Mouse (Mus musculus): Measurements from ENCODE around the gene Kif9. TPM values are rescaled to one million over a fixed set of nuclear protein-coding genes. Genes with fewer than 3 reads are reported as not detected.
A peak's percentile ranks its signal among the peaks of the same experiment; 100 is the strongest.

The Kif9 gene
- polyA plus RNA-seq, 1 experiment from 2014 or later = 1.7 TPM

DNA sequence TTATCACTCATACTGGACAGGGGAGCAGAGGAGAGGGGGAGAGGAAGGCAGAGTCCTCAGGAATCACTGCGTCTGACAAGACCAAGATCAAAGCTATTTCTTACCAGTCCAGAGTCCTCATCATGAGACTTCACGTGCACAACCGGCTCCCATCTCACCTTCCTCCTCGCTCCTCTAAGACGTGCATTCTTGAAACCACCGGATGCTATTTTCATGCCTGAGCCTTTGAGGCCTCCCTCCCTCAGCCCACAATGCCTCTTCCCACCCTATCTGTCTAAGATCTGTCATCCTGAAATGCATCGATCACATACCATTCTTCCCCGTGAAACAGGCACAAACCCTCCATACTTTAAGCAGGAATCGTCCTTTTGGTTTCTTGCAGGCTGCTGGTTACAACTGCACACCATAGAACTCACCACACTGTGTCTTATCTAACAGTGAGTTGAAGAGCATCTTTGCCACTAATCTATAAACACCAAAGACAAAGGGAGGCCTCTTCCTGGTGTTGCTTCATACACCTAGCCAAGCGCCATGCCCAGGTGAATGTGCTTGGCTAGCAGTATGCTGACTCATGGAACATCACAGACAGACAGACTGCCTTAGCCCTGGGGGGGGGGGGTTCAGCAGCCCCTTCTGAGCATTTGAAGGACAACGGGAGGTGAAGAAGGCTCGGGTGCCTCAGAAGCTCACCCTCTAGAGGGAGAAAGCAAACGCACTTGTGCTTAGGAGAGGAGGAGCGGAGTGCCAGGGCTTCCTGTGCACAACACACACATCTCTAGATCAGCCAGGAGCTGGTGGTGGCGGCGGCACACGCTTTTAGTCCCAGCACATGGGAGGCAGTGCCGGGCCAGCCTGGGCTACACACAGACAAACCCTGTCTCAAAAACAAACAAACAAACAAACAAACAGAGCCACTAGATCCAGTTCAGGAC, 15.6 kb upstream of the Kif9 start:
- no peak for ATAC-seq
- H3K4me3 ChIP-seq = no peak overlapping the region
- no peaks in the 10 kb centered on the region for H3K36me3 ChIP-seq (ENCODE audit: poor library complexity, severe bottlenecking)
- H3K4me2 ChIP-seq = no peak overlapping the region
- WGBS = 91% methylated on average over 18 of the region's 18 CpGs
- H3K4me1 ChIP-seq = no peaks in the 10 kb centered on the region
- no peaks in the 10 kb centered on the region for H3K9me3 ChIP-seq (replicated peaks)
- H3K27me3 ChIP-seq = no peaks in the 10 kb centered on the region
- no peak overlapping the region for H3K27ac ChIP-seq
- no peak overlapping the region for H3K9ac ChIP-seq

GRCm38 (mm10) chr9:110462321-110462720, 14.4 kb upstream of the Kif9 start:
- WGBS = 80% methylated on average over 7 of the region's 7 CpGs
- Histone ChIP-seq H3K9me3 (replicated peaks) (no peaks in the 10 kb centered on the region), H3K36me3 (ENCODE audit: poor library complexity, severe bottlenecking) (no peaks in the 10 kb centered on the region), H3K4me3 (no peak overlapping the region), H3K27me3 (no peaks in the 10 kb centered on the region), H3K9ac (no peak overlapping the region), H3K4me1 (no peaks in the 10 kb centered on the region), H3K4me2 (no peak overlapping the region), H3K27ac (no peak overlapping the region)
- no peak for ATAC-seq

DNA sequence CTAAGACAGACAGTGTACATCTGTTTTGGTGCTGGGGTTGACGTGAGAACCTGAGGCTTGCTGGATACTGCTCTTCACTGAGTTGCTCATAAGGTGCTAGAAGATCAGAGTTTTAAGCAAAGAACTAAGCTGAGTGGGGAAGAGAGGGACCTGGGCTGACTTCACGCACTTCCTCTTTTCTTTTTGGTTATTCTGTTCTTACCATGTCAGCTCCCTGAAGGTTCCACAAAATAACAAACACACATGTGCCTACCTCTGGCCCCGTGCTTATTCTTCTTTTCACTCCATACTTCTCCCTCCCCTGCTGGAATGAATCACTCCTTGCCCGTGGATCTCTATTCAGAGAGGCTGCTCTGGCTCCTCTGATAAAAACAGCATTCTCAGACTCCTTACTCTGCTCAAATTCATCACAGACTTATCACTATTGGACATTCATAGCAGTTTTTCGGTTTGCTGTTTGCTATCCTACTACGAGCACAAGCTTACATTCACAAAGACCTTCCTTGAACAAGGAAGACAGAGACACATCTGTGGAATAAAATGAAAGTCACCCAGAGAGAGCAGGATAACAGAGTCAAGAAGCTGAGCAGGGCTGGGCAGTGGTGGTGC, 12.7 kb upstream of the Kif9 start:
- no peak overlapping the region for H3K27ac ChIP-seq
- no peaks in the 10 kb centered on the region for H3K36me3 ChIP-seq (ENCODE audit: poor library complexity, severe bottlenecking)
- no peak overlapping the region for H3K4me3 ChIP-seq
- H3K9me3 ChIP-seq (replicated peaks) = no peaks in the 10 kb centered on the region
- 91% methylated on average over 6 of the region's 6 CpGs for WGBS
- no peak overlapping the region for H3K9ac ChIP-seq
- H3K4me1 ChIP-seq = no peaks in the 10 kb centered on the region
- no peak overlapping the region for H3K4me2 ChIP-seq
- ATAC-seq = no peak
- no peaks in the 10 kb centered on the region for H3K27me3 ChIP-seq

DNA sequence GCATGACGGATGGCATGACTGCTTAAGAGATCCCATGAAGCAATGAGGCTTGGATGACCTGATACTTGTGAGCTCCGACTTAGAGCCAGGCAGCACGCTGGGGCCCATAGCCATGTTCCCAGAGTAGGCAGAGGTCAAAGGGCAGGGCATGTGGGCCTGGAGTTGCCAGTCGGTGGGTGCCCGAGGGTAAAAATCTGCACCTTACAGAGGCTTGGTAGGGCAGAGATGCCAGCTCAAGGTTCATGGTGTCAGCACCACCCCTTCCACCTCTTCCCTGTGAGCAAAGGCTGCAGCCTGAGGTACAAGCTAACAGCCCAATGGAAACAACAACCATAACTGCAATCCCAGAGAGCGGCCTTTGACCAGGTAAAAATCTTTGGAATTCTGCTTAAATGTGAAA, 11.4 kb upstream of the Kif9 start:
- Histone ChIP-seq H3K9me3 (replicated peaks) (no peaks in the 10 kb centered on the region), H3K9ac (no peak overlapping the region), H3K4me2 (no peak overlapping the region), H3K4me3 (no peak overlapping the region), H3K27me3 (no peaks in the 10 kb centered on the region), H3K27ac (no peak overlapping the region), H3K36me3 (ENCODE audit: poor library complexity, severe bottlenecking) (no peaks in the 10 kb centered on the region), H3K4me1 (no peaks in the 10 kb centered on the region)
- WGBS = 94% methylated on average over 6 of the region's 6 CpGs
- ATAC-seq = no peak

GRCm38 (mm10) chr9:110466179-110466578, 10.6 kb upstream of the Kif9 start:
- no peaks in the 10 kb centered on the region for H3K4me1 ChIP-seq
- no peak overlapping the region for H3K9ac ChIP-seq
- WGBS = 86% methylated on average over 3 of the region's 3 CpGs
- no peak overlapping the region for H3K4me2 ChIP-seq
- H3K27me3 ChIP-seq = no peaks in the 10 kb centered on the region
- H3K9me3 ChIP-seq (replicated peaks) = no peaks in the 10 kb centered on the region
- H3K36me3 ChIP-seq (ENCODE audit: poor library complexity, severe bottlenecking) = no peaks in the 10 kb centered on the region
- no peak overlapping the region for H3K27ac ChIP-seq
- ATAC-seq = no peak
- H3K4me3 ChIP-seq = no peak overlapping the region

DNA sequence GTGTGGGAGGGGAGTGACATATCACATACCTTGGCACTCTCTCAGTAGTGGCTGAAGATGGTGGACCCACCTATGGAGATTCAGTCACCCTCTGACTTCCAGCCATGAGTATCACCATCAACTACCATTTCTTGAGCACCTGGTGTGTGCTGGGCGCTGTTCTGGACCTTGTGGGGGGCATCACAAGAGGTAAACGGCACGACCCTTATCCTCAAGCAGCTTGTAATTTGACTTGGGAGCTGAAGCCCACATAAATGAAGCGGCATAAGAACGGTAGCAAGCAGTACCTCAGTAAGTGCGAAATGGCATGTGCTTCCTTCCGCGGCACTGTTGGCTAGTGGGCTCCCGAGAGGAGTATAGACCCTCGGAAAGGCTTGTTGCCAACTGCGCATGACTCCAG, 1.2 kb downstream of the Kif9 start:
- 48% methylated on average over 11 of the region's 11 CpGs for WGBS

GRCm38 (mm10) chr9:110478639-110479038, 1.9 kb downstream of the Kif9 start:
- Histone ChIP-seq H3K27me3 (peaks cover 18% of the 10 kb centered on the region; the same call in 1 of the 2 replicates), H3K4me1 (peaks cover 15% of the 10 kb centered on the region), H3K4me2 (no peak overlapping the region), H3K9ac (no peak overlapping the region), H3K36me3 (ENCODE audit: poor library complexity, severe bottlenecking) (no peaks in the 10 kb centered on the region), H3K4me3 (no peak overlapping the region), H3K9me3 (replicated peaks) (no peaks in the 10 kb centered on the region), H3K27ac (no peak overlapping the region)
- whole genome bisulfite sequencing = 78% methylated on average over 4 of the region's 4 CpGs
- no peak for ATAC-seq

More for the DNA sequence above, 1.2 kb downstream of the Kif9 start:
- no peaks in the 10 kb centered on the region; the same call in 1 of the 2 replicates for H3K36me3 ChIP-seq (ENCODE audit: poor library complexity, severe bottlenecking)
- H3K27ac ChIP-seq = no peak overlapping the region
- no peak overlapping the region for H3K4me3 ChIP-seq
- no peaks in the 10 kb centered on the region for H3K9me3 ChIP-seq (replicated peaks)
- H3K4me2 ChIP-seq = 0 out of 2 replicates have a peak overlapping the region, but pooled peaks have one; percentile 79
- no peak for ATAC-seq
- H3K27me3 ChIP-seq = peaks cover 12% of the 10 kb centered on the region; the same call in 1 of the 2 replicates
- H3K9ac ChIP-seq = no peak overlapping the region
- peaks cover 15% of the 10 kb centered on the region for H3K4me1 ChIP-seq

GRCm38 (mm10) chr9:110488841-110489240, 12.1 kb downstream of the Kif9 start:
- Histone ChIP-seq H3K27ac (no peak overlapping the region), H3K4me1 (no peaks in the 10 kb centered on the region), H3K9me3 (replicated peaks) (peaks cover 8% of the 10 kb centered on the region; the same call in 1 of the 2 replicates), H3K9ac (no peak overlapping the region), H3K4me2 (no peak overlapping the region), H3K27me3 (no peaks in the 10 kb centered on the region), H3K36me3 (ENCODE audit: poor library complexity, severe bottlenecking) (no peaks in the 10 kb centered on the region), H3K4me3 (no peak overlapping the region)
- WGBS = 23% methylated on average over 4 of the region's 4 CpGs
- no peak for ATAC-seq

- Histone ChIP-seq H3K27ac (no peak overlapping the region), H3K9me3 (replicated peaks) (peaks cover 8% of the 10 kb centered on the region; the same call in 1 of the 2 replicates)
- WGBS = 68% methylated on average over 5 of the region's 5 CpGs
Measured at GRCm38 (mm10) chr9:110490913-110491312, 14.2 kb downstream of the Kif9 start.

GRCm38 (mm10) chr9:110525737-110526136, 49.0 kb downstream of the Kif9 start:
- Histone ChIP-seq H3K9ac (no peak overlapping the region), H3K4me1 (0 out of 2 replicates have a peak, but pooled peaks cover 2% of the 10 kb centered on the region), H3K27ac (no peak overlapping the region), H3K9me3 (replicated peaks) (no peaks in the 10 kb centered on the region), H3K27me3 (no peaks in the 10 kb centered on the region), H3K36me3 (ENCODE audit: poor library complexity, severe bottlenecking) (no peaks in the 10 kb centered on the region), H3K4me3 (no peak overlapping the region), H3K4me2 (no peak overlapping the region)
- no peak for ATAC-seq
- WGBS = 58% methylated on average over 2 of the region's 2 CpGs

More at GRCm38 (mm10) chr9:110490913-110491312, 14.2 kb downstream of the Kif9 start:
- Histone ChIP-seq H3K4me3 (no peak overlapping the region), H3K9ac (no peak overlapping the region), H3K4me2 (no peak overlapping the region), H3K4me1 (no peaks in the 10 kb centered on the region), H3K27me3 (no peaks in the 10 kb centered on the region), H3K36me3 (ENCODE audit: poor library complexity, severe bottlenecking) (no peaks in the 10 kb centered on the region)
- ATAC-seq = no peak

- H3K9ac ChIP-seq = no peak overlapping the region
- H3K27me3 ChIP-seq = no peaks in the 10 kb centered on the region
- H3K9me3 ChIP-seq (replicated peaks) = no peaks in the 10 kb centered on the region
- peaks cover 15% of the 10 kb centered on the region for H3K4me1 ChIP-seq
- no peak overlapping the region for H3K4me3 ChIP-seq
- no peak for ATAC-seq
- H3K27ac ChIP-seq = no peak overlapping the region
- H3K4me2 ChIP-seq = peak overlapping the region; percentile 16; the same call in 1 of the 2 replicates
- WGBS = 35% methylated on average over 9 of the region's 9 CpGs
- no peaks in the 10 kb centered on the region for H3K36me3 ChIP-seq (ENCODE audit: poor library complexity, severe bottlenecking)
Measured at GRCm38 (mm10) chr9:110529002-110529737, 52.4 kb downstream of the Kif9 start.

GRCm38 (mm10) chr9:110530650-110531049, 53.9 kb downstream of the Kif9 start:
- H3K9me3 ChIP-seq (replicated peaks) = no peaks in the 10 kb centered on the region
- no peak overlapping the region for H3K9ac ChIP-seq
- no peak for ATAC-seq
- H3K27ac ChIP-seq = no peak overlapping the region
- H3K36me3 ChIP-seq (ENCODE audit: poor library complexity, severe bottlenecking) = no peaks in the 10 kb centered on the region
- H3K4me3 ChIP-seq = no peak overlapping the region
- H3K27me3 ChIP-seq = no peaks in the 10 kb centered on the region
- peaks cover 30% of the 10 kb centered on the region for H3K4me1 ChIP-seq
- 62% methylated on average over 3 of the region's 3 CpGs for WGBS
- H3K4me2 ChIP-seq = no peak overlapping the region; the same call in 1 of the 2 replicates
